Mouse (Mus musculus): ENCODE results near the gene Rdh12.

- TF ChIP-seq CTCF (IDR thresholded peaks at IDR 0.05; ENCODE audit: low read depth) (no peak), EP300 (IDR thresholded peaks at IDR 0.05; ENCODE audit: low read depth) (no peak)
These were observed 6.8 kb upstream of the Rdh12 start for GRCm38 (mm10) chr12:79201882-79202281.
